Mouse (Mus musculus) forebrain, embryonic 11.5 days (tissue): Measurements from ENCODE around the gene Cdh4. TPM values are rescaled to one million over a fixed set of nuclear protein-coding genes. Genes with fewer than 3 reads are reported as not detected.

Experiments
- ATAC-seq: fragments of 200-750 bp; cut with Nextera tagmentation; replicated peaks from 2 replicates; pipeline ENCODE4 v1.8.0; 2017; ENCODE audit warnings: moderate TSS enrichment; ENCODE audit not compliant: low FRiP score
- DNase-seq: peaks from one replicate; pipeline ENCODE4 v3.0.0-alpha.2; 2017; ENCODE audit warnings: low spot score
- H3K27ac ChIP-seq: fragments of 300-500 bp; sonication (generic); 2 replicates; pipeline ENCODE4 v1.5.1; 2014; ENCODE audit warnings: low read depth, low read length
- H3K27me3 ChIP-seq: fragments of 300-500 bp; sonication (generic); 2 replicates; pipeline ENCODE4 v1.6.1; 2014; ENCODE audit warnings: mild to moderate bottlenecking, low read length, mixed read lengths; ENCODE audit not compliant: control insufficient read depth, insufficient read depth
- H3K36me3 ChIP-seq: fragments of 300-500 bp; sonication (generic); 2 replicates; pipeline ENCODE4 v1.6.1; 2014; ENCODE audit warnings: mild to moderate bottlenecking, low read length, moderate library complexity, mixed read lengths; ENCODE audit not compliant: control insufficient read depth, insufficient read depth
- H3K4me1 ChIP-seq: fragments of 300-500 bp; sonication (generic); replicated peaks from 2 replicates; pipeline ENCODE4 v1.6.1; 2014; ENCODE audit warnings: low read length, mixed read lengths; ENCODE audit not compliant: control insufficient read depth, insufficient read depth
- H3K4me2 ChIP-seq: fragments of 300-500 bp; sonication (generic); 2 replicates; pipeline ENCODE4 v1.6.1; 2014; ENCODE audit warnings: low read depth, mild to moderate bottlenecking, low read length, moderate library complexity, mixed read lengths; ENCODE audit not compliant: severe bottlenecking
- H3K4me3 ChIP-seq: fragments of 300-500 bp; sonication (generic); 2 replicates; pipeline ENCODE4 v1.5.1; 2014; ENCODE audit warnings: low read depth, low read length
- H3K9ac ChIP-seq: fragments of 300-500 bp; sonication (generic); 2 replicates; pipeline ENCODE4 v1.6.1; 2014; ENCODE audit warnings: low read length
- H3K9me3 ChIP-seq: fragments of 300-500 bp; sonication (generic); 2 replicates; pipeline ENCODE4 v1.6.1; 2016; ENCODE audit warnings: low read length, mixed read lengths; ENCODE audit not compliant: control insufficient read depth
- WGBS: fragments of 180-500 bp; shearing (Covaris S2); extraction: QIAGEN DNeasy Blood & Tissue Kit; methylation state at CpG from one replicate; pipeline ENCODE4 v1.1.7; 2014; 5-methylcytosine and 5-hydroxymethylcytosine counted together
- polyA plus RNA-seq: library from polyadenylated mRNA; unstranded; fragments of >200 nt; fragmentation: Nextera tagmentation; extraction: Ambion mirVana; gene quantifications from 2 replicates; pipeline ENCODE4 v1.2.1, GENCODE M21; 2014

Gene Cdh4
- polyA plus RNA-seq, 1 experiment from 2014 or later: 24.5 TPM

DNA sequence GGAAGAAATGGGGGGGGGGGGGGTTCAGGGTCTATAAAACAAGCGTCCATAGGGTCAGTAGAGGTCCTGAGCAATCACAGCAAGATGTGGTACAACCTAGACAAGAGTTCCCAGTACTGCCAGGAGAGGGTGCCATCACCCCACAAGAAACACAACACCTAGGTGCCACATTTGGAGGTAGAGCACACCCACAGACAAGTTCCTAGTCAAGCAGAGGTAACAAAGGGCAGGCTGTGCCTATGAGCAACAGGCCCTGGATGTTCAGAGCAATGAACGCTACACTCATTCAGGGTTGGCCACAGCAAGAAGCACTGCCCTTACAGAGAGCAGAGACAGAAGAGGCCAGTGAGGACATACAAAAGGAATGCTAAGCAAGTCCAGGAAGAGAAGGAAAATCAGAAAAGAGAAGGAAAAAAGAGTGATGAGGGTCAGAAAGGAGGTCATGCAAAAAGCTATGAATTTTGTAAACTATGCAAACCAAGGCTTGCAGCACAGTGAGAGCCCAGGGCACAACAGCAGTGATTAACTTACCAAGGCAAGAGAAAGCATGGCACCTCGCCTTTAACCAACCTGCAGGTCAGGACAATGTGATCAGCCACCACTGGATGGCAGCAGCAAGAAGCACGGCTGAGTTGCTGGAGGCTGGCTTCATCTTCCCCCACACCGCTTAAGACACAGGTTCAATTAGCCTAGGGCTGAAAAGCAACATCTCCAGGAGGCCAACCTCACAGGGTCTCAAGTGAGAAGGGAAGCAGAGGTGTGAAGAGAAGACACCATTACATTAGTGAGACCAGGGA is 474.8 kb downstream of the Cdh4 start:
- no peak overlapping the region for H3K9ac ChIP-seq
- peak; percentile 73 for ATAC-seq
- H3K9me3 ChIP-seq: no peaks in the 10 kb centered on the region
- H3K4me1 ChIP-seq: no peaks in the 10 kb centered on the region
- H3K4me3 ChIP-seq: no peak overlapping the region
- no peak overlapping the region; the same call in 1 of the 2 replicates for H3K27ac ChIP-seq
- H3K36me3 ChIP-seq: peaks cover 17% of the 10 kb centered on the region
- H3K27me3 ChIP-seq: no peaks in the 10 kb centered on the region
- 34% methylated on average over 5 of the region's 5 CpGs for WGBS
- DNase-seq: peak; percentile 75
- H3K4me2 ChIP-seq: no peak overlapping the region

GRCm38 (mm10) chr2:179920042-179920441 is 477.8 kb downstream of the Cdh4 start:
- H3K27ac ChIP-seq: no peak overlapping the region
- no peak overlapping the region for H3K4me2 ChIP-seq
- DNase-seq (no peak), ATAC-seq (no peak)
- WGBS: 92% methylated on average over 4 of the region's 4 CpGs
- no peaks in the 10 kb centered on the region for H3K4me1 ChIP-seq
- no peaks in the 10 kb centered on the region for H3K27me3 ChIP-seq
- H3K9me3 ChIP-seq: no peaks in the 10 kb centered on the region
- H3K4me3 ChIP-seq: no peak overlapping the region
- H3K36me3 ChIP-seq: peaks cover 20% of the 10 kb centered on the region
- no peak overlapping the region for H3K9ac ChIP-seq

GRCm38 (mm10) chr2:179921021-179921653 is 478.9 kb downstream of the Cdh4 start:
- DNase-seq (no peak), ATAC-seq (no peak)
- H3K27me3 ChIP-seq: no peaks in the 10 kb centered on the region
- WGBS: 96% methylated on average over 8 of the region's 8 CpGs
- H3K9me3 ChIP-seq: no peaks in the 10 kb centered on the region
- H3K9ac ChIP-seq: no peak overlapping the region
- H3K27ac ChIP-seq: no peak overlapping the region
- peaks cover 20% of the 10 kb centered on the region for H3K36me3 ChIP-seq
- H3K4me2 ChIP-seq: no peak overlapping the region
- no peak overlapping the region for H3K4me3 ChIP-seq
- H3K4me1 ChIP-seq: no peaks in the 10 kb centered on the region

DNA sequence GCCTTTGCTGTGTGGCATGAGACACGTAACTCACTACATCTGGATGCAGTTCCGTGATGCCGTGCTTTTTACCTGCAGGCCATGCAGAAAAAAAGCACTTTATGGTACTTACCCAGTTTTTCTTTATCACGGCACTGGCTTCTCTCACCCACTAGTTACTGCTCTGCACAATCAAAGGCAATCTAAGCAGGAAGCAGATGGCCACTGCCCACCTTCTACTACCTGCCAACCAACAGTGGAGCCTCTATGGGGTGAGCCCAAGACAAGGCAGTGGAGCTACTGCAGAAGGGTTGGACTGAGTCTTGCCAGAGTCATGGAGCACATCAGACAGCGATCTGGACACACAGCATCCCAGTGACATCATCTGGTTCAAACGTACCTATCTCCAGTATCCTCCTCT is 481.8 kb downstream of the Cdh4 start:
- Histone ChIP-seq H3K36me3 (peaks cover 20% of the 10 kb centered on the region), H3K27ac (no peak overlapping the region), H3K4me3 (no peak overlapping the region), H3K9me3 (no peaks in the 10 kb centered on the region), H3K27me3 (no peaks in the 10 kb centered on the region), H3K4me2 (no peak overlapping the region), H3K9ac (no peak overlapping the region), H3K4me1 (no peaks in the 10 kb centered on the region)
- ATAC-seq: no peak
- WGBS: 94% methylated on average over 6 of the region's 6 CpGs
- no peak for DNase-seq

GRCm38 (mm10) chr2:179929166-179929565 is 486.9 kb downstream of the Cdh4 start:
- Histone ChIP-seq H3K27me3 (no peaks in the 10 kb centered on the region), H3K4me1 (no peaks in the 10 kb centered on the region), H3K4me2 (no peak overlapping the region), H3K27ac (no peak overlapping the region), H3K4me3 (no peak overlapping the region), H3K9ac (no peak overlapping the region), H3K36me3 (peaks cover under 1% of the 10 kb centered on the region), H3K9me3 (no peaks in the 10 kb centered on the region)
- DNase-seq: no peak
- no peak for ATAC-seq
- WGBS: 95% methylated on average over 13 of the region's 13 CpGs

GRCm38 (mm10) chr2:179931741-179932140 is 489.5 kb downstream of the Cdh4 start:
- Histone ChIP-seq H3K4me1 (no peaks in the 10 kb centered on the region), H3K27ac (no peak overlapping the region), H3K36me3 (no peaks in the 10 kb centered on the region; the same call in 1 of the 2 replicates), H3K4me3 (no peak overlapping the region), H3K9ac (no peak overlapping the region), H3K27me3 (no peaks in the 10 kb centered on the region), H3K4me2 (no peak overlapping the region), H3K9me3 (no peaks in the 10 kb centered on the region)
- DNase-seq (no peak), ATAC-seq (no peak)
- 92% methylated on average over 16 of the region's 16 CpGs for WGBS

GRCm38 (mm10) chr2:179934165-179934564 is 491.9 kb downstream of the Cdh4 start:
- no peak overlapping the region for H3K9ac ChIP-seq
- H3K4me2 ChIP-seq: no peak overlapping the region
- no peak overlapping the region for H3K4me3 ChIP-seq
- no peak overlapping the region for H3K27ac ChIP-seq
- H3K36me3 ChIP-seq: no peaks in the 10 kb centered on the region
- H3K4me1 ChIP-seq: no peaks in the 10 kb centered on the region
- no peak for ATAC-seq
- no peak for DNase-seq
- H3K9me3 ChIP-seq: no peaks in the 10 kb centered on the region
- H3K27me3 ChIP-seq: no peaks in the 10 kb centered on the region
- 83% methylated on average over 3 of the region's 3 CpGs for WGBS

GRCm38 (mm10) chr2:179937091-179937490 is 494.9 kb downstream of the Cdh4 start:
- ATAC-seq: no peak
- Histone ChIP-seq H3K4me3 (no peak overlapping the region), H3K4me2 (no peak overlapping the region), H3K36me3 (no peaks in the 10 kb centered on the region), H3K27me3 (no peaks in the 10 kb centered on the region), H3K9me3 (no peaks in the 10 kb centered on the region), H3K9ac (no peak overlapping the region), H3K27ac (no peak overlapping the region), H3K4me1 (no peaks in the 10 kb centered on the region)
- WGBS: 87% methylated on average over 4 of the region's 4 CpGs
- no peak for DNase-seq
